Mouse (Mus musculus): ENCODE data around the gene Dnah11. TPM values are rescaled to one million over a fixed set of nuclear protein-coding genes. Genes with fewer than 3 reads are reported as not detected.
A peak's percentile ranks its signal among the peaks of the same experiment; 100 is the strongest.

Gene Dnah11
- polyA plus RNA-seq, 1 experiment from 2014 or later = 0.17 TPM

DNA sequence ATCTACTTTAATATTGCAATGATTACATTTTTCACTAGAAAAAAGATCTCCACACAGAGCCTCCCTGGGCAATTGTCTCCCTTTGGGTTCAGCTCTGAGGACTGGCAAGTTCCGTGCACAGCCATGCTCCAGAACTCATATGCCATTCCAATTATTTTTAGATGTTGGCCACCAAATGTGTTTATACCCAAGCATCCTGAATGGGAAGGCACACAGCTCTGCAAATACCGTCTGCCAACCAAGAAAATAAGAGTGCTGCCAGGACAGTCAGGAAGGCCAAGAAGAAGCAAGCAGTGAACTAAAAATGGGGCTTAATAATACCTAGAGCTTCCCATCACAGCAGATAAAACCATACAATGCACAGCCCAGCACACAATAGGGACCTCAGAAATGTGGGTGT is 156.6 kb downstream of the Dnah11 start:
- ATAC-seq (ENCODE audit: low read depth) = no peak
- Histone ChIP-seq H3K9me3 (replicated peaks; ENCODE audit: control insufficient read depth, low read length) (no peaks in the 10 kb centered on the region), H3K4me2 (ENCODE audit: low read depth, low read length) (no peak overlapping the region), H3K27ac (ENCODE audit: low read length) (no peak overlapping the region), H3K36me3 (ENCODE audit: control insufficient read depth, insufficient read depth) (no peaks in the 10 kb centered on the region), H3K4me1 (ENCODE audit: control insufficient read depth, low read depth, low read length) (no peaks in the 10 kb centered on the region), H3K9ac (ENCODE audit: low read depth, low read length) (no peak overlapping the region), H3K27me3 (ENCODE audit: control insufficient read depth, insufficient read depth, low read depth, low read length) (no peaks in the 10 kb centered on the region), H3K4me3 (ENCODE audit: low read depth, low read length) (no peak overlapping the region)
- 61% methylated on average over 2 of the region's 2 CpGs for WGBS (ENCODE audit: insufficient replicate concordance)

- Histone ChIP-seq H3K27ac (ENCODE audit: low read length) (no peak overlapping the region), H3K27me3 (ENCODE audit: control insufficient read depth, insufficient read depth, low read depth, low read length) (no peaks in the 10 kb centered on the region), H3K36me3 (ENCODE audit: control insufficient read depth, insufficient read depth) (no peaks in the 10 kb centered on the region), H3K4me2 (ENCODE audit: low read depth, low read length) (no peak overlapping the region), H3K9me3 (replicated peaks; ENCODE audit: control insufficient read depth, low read length) (no peaks in the 10 kb centered on the region), H3K9ac (ENCODE audit: low read depth, low read length) (no peak overlapping the region), H3K4me3 (ENCODE audit: low read depth, low read length) (no peak overlapping the region), H3K4me1 (ENCODE audit: control insufficient read depth, low read depth, low read length) (no peaks in the 10 kb centered on the region)
- ATAC-seq (ENCODE audit: low read depth) = no peak
- WGBS (ENCODE audit: insufficient replicate concordance) = 19% methylated on average over 1 of the region's 1 CpGs
Measured at GRCm38 (mm10) chr12:118034990-118035389, 163.9 kb downstream of the Dnah11 start.

- H3K4me3 ChIP-seq (ENCODE audit: low read depth, low read length) = no peak overlapping the region
- no peaks in the 10 kb centered on the region for H3K27me3 ChIP-seq (ENCODE audit: control insufficient read depth, insufficient read depth, low read depth, low read length)
- no peak for ATAC-seq (ENCODE audit: low read depth)
- no peak overlapping the region for H3K4me2 ChIP-seq (ENCODE audit: low read depth, low read length)
- no peaks in the 10 kb centered on the region for H3K9me3 ChIP-seq (replicated peaks; ENCODE audit: control insufficient read depth, low read length)
- H3K9ac ChIP-seq (ENCODE audit: low read depth, low read length) = no peak overlapping the region
- H3K36me3 ChIP-seq (ENCODE audit: control insufficient read depth, insufficient read depth) = no peaks in the 10 kb centered on the region
- no peaks in the 10 kb centered on the region for H3K4me1 ChIP-seq (ENCODE audit: control insufficient read depth, low read depth, low read length)
- H3K27ac ChIP-seq (ENCODE audit: low read length) = no peak overlapping the region
- WGBS (ENCODE audit: insufficient replicate concordance) = 49% methylated on average over 4 of the region's 4 CpGs
Measured at GRCm38 (mm10) chr12:118025771-118026170, 173.1 kb downstream of the Dnah11 start.

- WGBS (ENCODE audit: insufficient replicate concordance) = 30% methylated on average over 6 of the region's 6 CpGs
- no peak overlapping the region for H3K27ac ChIP-seq (ENCODE audit: low read length)
- no peak overlapping the region for H3K4me3 ChIP-seq (ENCODE audit: low read depth, low read length)
- no peaks in the 10 kb centered on the region for H3K27me3 ChIP-seq (ENCODE audit: control insufficient read depth, insufficient read depth, low read depth, low read length)
- H3K4me2 ChIP-seq (ENCODE audit: low read depth, low read length) = no peak overlapping the region
- H3K9me3 ChIP-seq (replicated peaks; ENCODE audit: control insufficient read depth, low read length) = no peaks in the 10 kb centered on the region
- H3K9ac ChIP-seq (ENCODE audit: low read depth, low read length) = no peak overlapping the region
- peak; percentile 27; the same call in 1 of the 2 replicates for ATAC-seq (ENCODE audit: low read depth)
- no peaks in the 10 kb centered on the region for H3K36me3 ChIP-seq (ENCODE audit: control insufficient read depth, insufficient read depth)
- H3K4me1 ChIP-seq (ENCODE audit: control insufficient read depth, low read depth, low read length) = no peaks in the 10 kb centered on the region
Measured at GRCm38 (mm10) chr12:118018936-118019335, 179.9 kb downstream of the Dnah11 start.

DNA sequence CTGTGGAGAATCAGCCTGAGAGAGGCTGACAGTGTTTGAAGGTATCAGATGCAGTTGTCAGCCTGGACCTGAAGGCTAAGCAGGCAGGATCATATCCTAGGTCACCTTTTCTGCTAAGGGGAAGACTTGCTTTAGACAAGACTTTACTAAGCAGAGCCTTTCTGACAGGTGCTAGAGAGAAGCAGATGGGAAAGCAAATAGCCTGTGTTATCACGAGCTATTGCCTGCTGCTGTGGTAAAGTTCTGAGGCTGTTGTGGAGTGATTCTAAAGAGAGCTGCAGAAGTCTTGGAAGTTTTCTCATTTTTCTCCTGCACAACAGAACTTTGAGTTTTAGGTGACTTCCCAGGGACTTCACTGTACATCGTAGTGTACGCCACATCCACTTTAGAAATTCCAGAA is 185.0 kb downstream of the Dnah11 start:
- WGBS (ENCODE audit: insufficient replicate concordance) = 61% methylated on average over 3 of the region's 3 CpGs
- no peak overlapping the region for H3K9ac ChIP-seq (ENCODE audit: low read depth, low read length)
- H3K4me1 ChIP-seq (ENCODE audit: control insufficient read depth, low read depth, low read length) = no peaks in the 10 kb centered on the region
- ATAC-seq (ENCODE audit: low read depth) = no peak
- H3K27me3 ChIP-seq (ENCODE audit: control insufficient read depth, insufficient read depth, low read depth, low read length) = no peaks in the 10 kb centered on the region
- no peaks in the 10 kb centered on the region for H3K36me3 ChIP-seq (ENCODE audit: control insufficient read depth, insufficient read depth)
- no peaks in the 10 kb centered on the region for H3K9me3 ChIP-seq (replicated peaks; ENCODE audit: control insufficient read depth, low read length)
- H3K4me2 ChIP-seq (ENCODE audit: low read depth, low read length) = no peak overlapping the region
- no peak overlapping the region for H3K4me3 ChIP-seq (ENCODE audit: low read depth, low read length)
- no peak overlapping the region for H3K27ac ChIP-seq (ENCODE audit: low read length)

GRCm38 (mm10) chr12:118011921-118012320 is 186.9 kb downstream of the Dnah11 start:
- Histone ChIP-seq H3K27me3 (ENCODE audit: control insufficient read depth, insufficient read depth, low read depth, low read length) (no peaks in the 10 kb centered on the region), H3K36me3 (ENCODE audit: control insufficient read depth, insufficient read depth) (no peaks in the 10 kb centered on the region), H3K9me3 (replicated peaks; ENCODE audit: control insufficient read depth, low read length) (no peaks in the 10 kb centered on the region), H3K4me3 (ENCODE audit: low read depth, low read length) (no peak overlapping the region), H3K4me1 (ENCODE audit: control insufficient read depth, low read depth, low read length) (no peaks in the 10 kb centered on the region), H3K27ac (ENCODE audit: low read length) (no peak overlapping the region), H3K4me2 (ENCODE audit: low read depth, low read length) (no peak overlapping the region), H3K9ac (ENCODE audit: low read depth, low read length) (no peak overlapping the region)
- 68% methylated on average over 8 of the region's 8 CpGs for WGBS (ENCODE audit: insufficient replicate concordance)
- no peak for ATAC-seq (ENCODE audit: low read depth)

DNA sequence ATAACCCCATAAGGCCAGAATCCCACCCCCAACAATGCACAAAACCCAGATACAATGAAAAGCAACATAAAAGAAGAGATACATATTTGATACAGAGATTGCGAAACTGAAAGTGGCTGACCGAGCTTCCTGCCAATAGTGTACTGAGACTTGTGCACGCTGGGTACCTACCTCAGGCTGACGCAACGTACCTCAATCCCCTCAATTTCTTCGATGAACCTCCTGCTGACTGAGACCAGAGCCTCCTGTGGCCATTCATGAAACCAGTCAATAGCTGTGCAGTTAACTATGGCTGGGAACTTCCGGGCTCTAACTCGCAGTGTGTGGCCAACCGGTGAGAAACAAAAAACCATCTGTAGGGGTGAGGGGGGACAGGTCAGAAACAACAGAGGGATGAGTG is 203.9 kb downstream of the Dnah11 start:
- no peak overlapping the region for H3K4me3 ChIP-seq (ENCODE audit: low read depth, low read length)
- ATAC-seq (ENCODE audit: low read depth) = no peak
- WGBS (ENCODE audit: insufficient replicate concordance) = 48% methylated on average over 9 of the region's 9 CpGs
- H3K36me3 ChIP-seq (ENCODE audit: control insufficient read depth, insufficient read depth) = no peaks in the 10 kb centered on the region
- no peaks in the 10 kb centered on the region for H3K9me3 ChIP-seq (replicated peaks; ENCODE audit: control insufficient read depth, low read length)
- no peak overlapping the region for H3K9ac ChIP-seq (ENCODE audit: low read depth, low read length)
- H3K4me1 ChIP-seq (ENCODE audit: control insufficient read depth, low read depth, low read length) = no peaks in the 10 kb centered on the region
- no peaks in the 10 kb centered on the region for H3K27me3 ChIP-seq (ENCODE audit: control insufficient read depth, insufficient read depth, low read depth, low read length)
- no peak overlapping the region for H3K4me2 ChIP-seq (ENCODE audit: low read depth, low read length)
- no peak overlapping the region for H3K27ac ChIP-seq (ENCODE audit: low read length)

GRCm38 (mm10) chr12:117993499-117993898 is 205.3 kb downstream of the Dnah11 start:
- Histone ChIP-seq H3K4me2 (ENCODE audit: low read depth, low read length) (no peak overlapping the region), H3K36me3 (ENCODE audit: control insufficient read depth, insufficient read depth) (no peaks in the 10 kb centered on the region), H3K4me1 (ENCODE audit: control insufficient read depth, low read depth, low read length) (no peaks in the 10 kb centered on the region), H3K9me3 (replicated peaks; ENCODE audit: control insufficient read depth, low read length) (no peaks in the 10 kb centered on the region), H3K4me3 (ENCODE audit: low read depth, low read length) (no peak overlapping the region), H3K27me3 (ENCODE audit: control insufficient read depth, insufficient read depth, low read depth, low read length) (no peaks in the 10 kb centered on the region), H3K9ac (ENCODE audit: low read depth, low read length) (no peak overlapping the region), H3K27ac (ENCODE audit: low read length) (no peak overlapping the region)
- WGBS (ENCODE audit: insufficient replicate concordance) = under 1% methylated on average over 7 of the region's 7 CpGs
- ATAC-seq (ENCODE audit: low read depth) = peak; percentile 85

DNA sequence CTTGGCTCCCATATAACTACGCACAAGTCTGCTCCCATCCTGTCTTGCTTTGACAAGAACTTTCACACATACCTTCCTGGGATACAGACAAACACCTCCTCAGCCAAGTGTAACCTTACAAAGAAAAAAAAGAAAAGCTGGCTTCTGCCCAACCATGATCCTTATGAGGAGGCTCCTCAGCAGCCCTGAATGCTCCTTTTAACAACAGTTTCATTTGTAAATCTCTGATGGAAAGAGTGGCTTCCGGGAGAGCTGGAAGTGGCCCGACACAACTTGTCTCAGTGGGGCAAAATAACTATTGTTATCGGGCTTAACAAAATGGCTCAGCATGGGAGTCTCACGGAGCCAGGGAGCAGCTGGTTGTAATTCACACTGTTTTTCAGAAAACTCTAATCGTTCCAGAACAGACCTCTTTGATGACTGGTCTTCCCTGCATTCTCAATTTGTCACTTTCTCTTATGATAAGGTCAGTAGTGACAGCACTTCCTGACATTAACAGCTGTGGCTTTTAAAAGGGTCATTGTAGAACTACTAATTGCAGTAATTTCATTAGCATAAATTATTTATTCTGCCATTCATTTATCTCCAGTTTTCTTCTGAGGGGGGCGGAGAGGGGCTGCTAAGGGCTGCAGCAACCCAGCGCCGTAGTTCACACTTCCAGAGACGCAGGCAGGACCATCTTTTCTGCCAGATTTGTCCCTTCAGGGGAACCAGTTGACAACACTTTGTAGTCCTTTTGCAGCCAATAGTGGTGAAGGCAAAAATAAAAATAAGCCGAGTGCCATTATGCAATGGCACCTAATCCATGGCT is 209.6 kb downstream of the Dnah11 start:
- H3K36me3 ChIP-seq (ENCODE audit: control insufficient read depth, insufficient read depth) = no peaks in the 10 kb centered on the region
- H3K9me3 ChIP-seq (replicated peaks; ENCODE audit: control insufficient read depth, low read length) = no peaks in the 10 kb centered on the region
- H3K27me3 ChIP-seq (ENCODE audit: control insufficient read depth, insufficient read depth, low read depth, low read length) = no peaks in the 10 kb centered on the region
- H3K4me3 ChIP-seq (ENCODE audit: low read depth, low read length) = no peak overlapping the region
- no peak overlapping the region for H3K4me2 ChIP-seq (ENCODE audit: low read depth, low read length)
- 17% methylated on average over 11 of the region's 11 CpGs for WGBS (ENCODE audit: insufficient replicate concordance)
- no peak overlapping the region for H3K9ac ChIP-seq (ENCODE audit: low read depth, low read length)
- H3K27ac ChIP-seq (ENCODE audit: low read length) = no peak overlapping the region
- no peak for ATAC-seq (ENCODE audit: low read depth)
- no peaks in the 10 kb centered on the region for H3K4me1 ChIP-seq (ENCODE audit: control insufficient read depth, low read depth, low read length)
